Mouse (Mus musculus): ENCODE measurements around the gene Rrp15. TPM values are rescaled to one million over a fixed set of nuclear protein-coding genes. Genes with fewer than 3 reads are reported as not detected.

Rrp15 gene
- total RNA-seq, 2 experiments from 2014 or later, result 12.1 to 13.7 TPM

DNA sequence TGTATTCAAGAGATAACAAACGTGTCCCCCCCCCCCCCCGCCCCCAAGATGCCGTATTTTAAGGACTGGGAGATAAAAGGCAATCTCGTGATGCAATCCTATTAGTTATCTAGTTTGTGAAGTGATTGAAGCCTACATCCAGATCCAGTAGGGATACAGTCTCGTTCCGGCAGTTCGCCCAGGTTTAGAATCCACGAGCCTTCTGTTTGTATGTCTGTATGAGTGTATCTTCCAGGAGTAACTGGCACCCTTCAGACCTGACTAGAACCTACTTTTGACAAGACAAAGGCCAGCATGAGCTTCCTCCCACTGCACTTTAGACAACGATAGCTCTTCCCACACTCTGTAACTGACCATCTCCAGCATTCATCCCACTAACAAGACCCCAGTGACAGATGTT, 57.5 kb downstream of the Rrp15 start:
- Histone ChIP-seq H3K27ac (no peak overlapping the region), H3K4me3 (no peak overlapping the region)
- no peak for DNase-seq
- TF ChIP-seq CTCF (IDR thresholded peaks at IDR 0.05), result no peak
- intact Hi-C loops (cut with DNase I), result no loop called here

DNA sequence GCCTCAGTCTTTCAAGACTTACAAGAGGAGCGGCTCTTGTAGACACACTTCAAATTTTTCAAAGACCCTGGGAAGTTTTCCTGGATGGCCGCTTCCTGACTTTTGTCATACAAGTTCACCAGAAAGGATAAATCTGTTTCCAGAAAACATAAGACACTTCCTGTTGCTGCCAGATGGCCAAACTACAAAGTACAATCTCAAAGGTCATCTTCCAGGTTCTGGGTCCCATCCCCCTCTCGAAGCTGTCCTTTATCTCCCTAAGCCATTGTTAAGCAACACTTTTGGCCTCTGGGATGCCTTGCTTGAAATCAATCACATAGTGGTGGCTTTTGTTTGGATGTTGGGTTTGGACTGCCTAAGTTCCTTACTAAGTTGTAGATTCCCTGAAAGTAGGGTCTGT, 65.1 kb downstream of the Rrp15 start:
- no peak overlapping the region for H3K27ac ChIP-seq
- H3K4me3 ChIP-seq, result no peak overlapping the region
- TF ChIP-seq CTCF (IDR thresholded peaks at IDR 0.05), result no peak
- intact Hi-C loops (cut with DNase I), result no loop called here
- DNase-seq, result no peak

DNA sequence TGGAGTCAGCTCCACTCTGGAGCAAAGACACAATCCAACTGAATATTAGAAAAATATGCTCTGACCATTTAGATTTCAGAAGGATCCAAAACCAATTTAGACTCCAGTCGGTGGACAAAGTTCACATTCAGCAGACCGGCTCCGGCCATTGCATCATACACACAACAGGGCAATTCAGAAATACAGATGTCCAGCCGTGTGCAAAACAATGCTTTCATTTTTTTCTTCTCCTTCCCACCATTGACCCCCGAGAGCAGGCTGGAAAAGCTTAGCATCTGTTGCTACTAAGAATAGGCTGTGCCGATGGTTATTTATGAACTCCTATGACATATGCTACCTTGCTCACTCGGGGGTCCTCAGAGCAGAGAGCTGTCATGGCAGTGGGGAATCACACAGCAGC, 66.6 kb downstream of the Rrp15 start:
- Histone ChIP-seq H3K27ac (peak overlapping the region; percentile 88), H3K4me3 (peak overlapping the region; percentile 59)
- intact Hi-C loops (cut with DNase I), result no loop called here
- no peak for DNase-seq
- TF ChIP-seq CTCF (IDR thresholded peaks at IDR 0.05), result no peak

DNA sequence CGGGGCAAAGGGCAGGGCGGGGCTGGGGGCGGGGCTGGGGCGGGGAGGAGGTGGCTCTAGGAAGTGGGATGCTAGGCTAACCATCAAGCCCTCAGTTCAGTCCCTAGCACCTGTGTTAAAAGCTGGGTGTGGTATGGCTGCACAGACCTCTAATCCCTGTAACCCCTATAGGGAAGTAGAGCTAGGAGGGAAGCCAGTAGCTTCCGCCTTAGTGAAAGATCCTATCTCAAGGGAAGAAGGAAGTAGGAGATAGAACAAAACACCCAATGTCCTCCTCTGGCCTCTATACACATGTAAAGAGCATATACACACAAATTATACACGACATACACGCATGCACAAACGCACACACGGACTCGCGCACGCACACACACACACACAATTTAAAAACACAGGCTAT, 71.5 kb downstream of the Rrp15 start:
- no peak for TF ChIP-seq CTCF (IDR thresholded peaks at IDR 0.05)
- intact Hi-C loops (cut with DNase I), result no loop called here
- DNase-seq, result no peak
- H3K27ac ChIP-seq, result no peak overlapping the region
- no peak overlapping the region for H3K4me3 ChIP-seq

DNA sequence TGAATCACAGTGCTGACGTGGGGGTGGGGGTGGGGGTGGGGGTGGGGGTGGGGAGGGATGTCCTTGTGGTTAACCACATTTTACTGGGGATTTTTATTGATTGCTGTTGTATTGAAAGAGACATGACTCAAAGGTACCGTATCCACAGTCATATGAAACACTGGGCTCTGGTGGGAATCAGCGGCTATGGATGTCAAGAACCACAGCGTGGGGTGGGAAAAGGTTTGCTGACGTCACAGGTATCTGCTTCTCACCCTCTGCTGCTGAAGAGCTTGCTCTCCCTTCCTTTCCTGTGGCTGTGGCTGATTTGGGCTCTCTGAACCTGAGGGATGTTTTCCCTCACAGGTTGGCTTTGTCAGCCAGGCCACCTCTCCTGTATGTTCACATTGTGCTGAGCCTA, 73.0 kb downstream of the Rrp15 start:
- Histone ChIP-seq H3K4me3 (no peak overlapping the region), H3K27ac (no peak overlapping the region)
- intact Hi-C loops (cut with DNase I), result no loop called here
- no peak for TF ChIP-seq CTCF (IDR thresholded peaks at IDR 0.05)
- DNase-seq, result no peak

DNA sequence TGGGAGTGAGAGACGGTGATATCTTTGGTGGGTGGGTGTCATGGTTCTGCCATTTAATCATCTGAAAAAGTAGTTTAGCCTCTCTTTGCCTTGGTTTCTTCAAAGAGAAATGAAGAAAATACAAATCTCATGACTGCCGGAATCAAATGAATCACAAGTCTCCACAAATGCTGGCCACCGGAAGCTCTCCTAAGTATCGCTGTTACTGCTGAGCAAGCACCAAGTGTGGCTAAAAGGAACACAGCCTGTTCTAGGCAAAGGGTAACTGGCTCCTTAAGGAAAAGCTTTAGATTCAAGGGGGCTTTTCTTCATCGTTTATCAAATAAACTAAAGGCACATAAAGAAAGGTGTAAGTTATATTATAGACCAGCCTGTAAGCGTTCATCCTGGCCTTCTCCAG, 73.9 kb downstream of the Rrp15 start:
- no peak for TF ChIP-seq CTCF (IDR thresholded peaks at IDR 0.05)
- DNase-seq, result peak; percentile 51
- H3K4me3 ChIP-seq, result peak overlapping the region; percentile 59
- intact Hi-C loops (cut with DNase I), result no loop called here
- peak overlapping the region; percentile 87 for H3K27ac ChIP-seq

DNA sequence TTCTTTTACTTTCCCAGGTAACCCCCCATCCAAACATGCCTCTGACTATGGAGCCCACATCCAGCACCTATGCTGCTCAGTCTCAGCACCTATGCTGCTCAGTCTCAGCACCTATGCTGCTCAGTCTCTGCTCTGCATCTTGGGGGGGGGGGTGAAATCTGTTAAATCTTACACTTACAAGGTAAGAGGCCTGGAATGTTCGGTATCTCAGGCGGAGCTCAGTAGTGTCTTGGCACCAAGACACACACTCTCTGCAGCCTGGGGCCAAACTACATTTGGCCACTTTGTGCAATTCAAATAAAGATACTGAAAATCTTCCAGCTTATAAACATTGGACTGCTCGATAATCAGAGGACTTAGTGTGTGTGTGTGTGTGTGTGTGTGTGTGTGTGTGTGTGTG, 74.5 kb downstream of the Rrp15 start:
- Histone ChIP-seq H3K27ac (peak overlapping the region; percentile 87; the same call in 1 of the 2 replicates), H3K4me3 (no peak overlapping the region)
- no peak for DNase-seq
- intact Hi-C loops (cut with DNase I), result no loop called here
- TF ChIP-seq CTCF (IDR thresholded peaks at IDR 0.05), result no peak

DNA sequence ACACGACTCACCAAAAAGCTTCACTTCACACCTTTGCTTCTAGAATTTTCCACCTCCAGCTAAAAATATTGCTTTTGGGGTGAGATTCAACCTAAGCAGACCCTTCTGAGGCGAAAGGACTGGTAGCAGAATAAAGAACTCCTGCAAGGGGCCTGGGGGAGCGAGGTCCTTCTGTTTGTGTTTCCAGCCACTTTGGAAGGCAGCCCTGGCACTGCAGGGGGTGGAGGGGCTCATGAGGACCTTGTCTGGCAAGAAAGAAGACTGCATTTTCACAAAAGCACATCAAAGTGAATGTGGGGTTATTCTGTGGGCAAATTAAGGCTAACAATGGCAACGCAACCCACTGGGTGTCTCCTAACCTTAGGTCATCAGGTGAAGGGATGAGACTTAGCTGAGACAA, 76.0 kb downstream of the Rrp15 start:
- intact Hi-C loops (cut with DNase I), result no loop called here
- Histone ChIP-seq H3K4me3 (no peak overlapping the region), H3K27ac (no peak overlapping the region)
- TF ChIP-seq CTCF (IDR thresholded peaks at IDR 0.05), result no peak
- DNase-seq, result no peak

Other genes with a start within 250 kb of the Rrp15 start
- 10 to 100 TPM in 1 of 2 experiments, 1 to 10 TPM in 1; 6.5 to 14.1 TPM for gene Tgfb2, start 43.4 kb downstream of the Rrp15 start, total RNA-seq (2021)
- gene D1Pas1, start 218.1 kb upstream of the Rrp15 start, total RNA-seq (2021), result not detected

Measured in gastrocnemius, adult 2 months (tissue).